In the genomic region with DNA sequence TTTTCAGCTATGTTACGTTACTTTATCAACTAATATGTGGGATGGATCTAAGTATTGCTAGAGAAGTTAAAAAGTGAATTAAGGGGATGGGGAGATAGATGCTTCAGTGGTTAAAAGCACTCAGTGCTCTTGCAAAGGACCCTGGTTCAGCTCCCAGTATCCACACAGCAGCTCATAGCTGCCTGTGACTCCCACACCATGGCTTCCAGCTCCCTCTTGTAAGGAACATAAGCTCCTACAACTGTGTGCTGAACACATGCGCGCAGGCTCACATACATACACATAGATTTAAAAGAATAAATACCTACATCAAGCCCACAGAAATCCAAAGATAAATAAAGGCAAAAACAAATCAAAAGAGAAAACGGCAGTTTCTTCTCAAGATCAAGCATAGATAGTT, we compare ENCODE assay signal across 34 mouse cellular contexts.
"Had no signal": no experiment of that assay in that cellular context is flagged by ENCODE, and none has a peak within 500 bp of the region (broad histone marks: within the 10 kb centered on the region; RNA-seq: fewer than 3 reads in every experiment).

No protein-coding gene starts in this region.

- DNase-seq: heart, adult 18-20 months; heart, adult 2 months; heart, postnatal 10 days; heart, postnatal 14 days; heart, postnatal 36 days; heart, postnatal 4 days; kidney, adult 11 months; kidney, adult 18-20 months; kidney, adult 2 months; kidney, adult 9 months; kidney, postnatal 10 days; kidney, postnatal 14 days; kidney, postnatal 25 days; layer of hippocampus, adult 9-11 months; layer of hippocampus, postnatal 36 days had no signal

- H3K27ac ChIP-seq: heart, adult 2 months; heart, embryonic 10.5 days; heart, embryonic 13.5 days; heart, embryonic 15.5 days; hindbrain, embryonic 10.5 days; hindbrain, embryonic 12.5 days; hindbrain, embryonic 13.5 days; hindbrain, embryonic 14.5 days; hindbrain, embryonic 15.5 days; hindbrain, postnatal 0 days; intestine, embryonic 15.5 days; kidney, postnatal 0 days; layer of hippocampus, adult 2 months; left cerebral cortex, adult 2 months had no signal

- H3K27me3 ChIP-seq: heart, embryonic 12.5 days; heart, embryonic 13.5 days; heart, embryonic 15.5 days; hindbrain, embryonic 12.5 days; hindbrain, embryonic 13.5 days; hindbrain, embryonic 15.5 days; intestine, embryonic 15.5 days had no signal

- H3K9me3 ChIP-seq: heart, embryonic 10.5 days; heart, embryonic 12.5 days; heart, embryonic 13.5 days; heart, embryonic 15.5 days; hindbrain, embryonic 10.5 days; hindbrain, embryonic 12.5 days; hindbrain, embryonic 13.5 days; hindbrain, embryonic 15.5 days; intestine, embryonic 15.5 days had no signal

- H3K9ac ChIP-seq: heart, embryonic 12.5 days; heart, embryonic 13.5 days; heart, embryonic 15.5 days; hindbrain, embryonic 12.5 days; hindbrain, embryonic 13.5 days; hindbrain, embryonic 14.5 days; hindbrain, embryonic 15.5 days; intestine, embryonic 15.5 days had no signal

- H3K4me2 ChIP-seq: heart, embryonic 11.5 days; heart, embryonic 12.5 days; heart, embryonic 13.5 days; heart, embryonic 15.5 days; hindbrain, embryonic 12.5 days; hindbrain, embryonic 13.5 days; hindbrain, embryonic 14.5 days; hindbrain, embryonic 15.5 days; intestine, embryonic 15.5 days had no signal

- ATAC-seq: hindbrain, embryonic 16.5 days; hindbrain, postnatal 0 days; inflammation-experienced regulatory T-cells, adult 6 months; intestine, embryonic 15.5 days; intestine, embryonic 16.5 days; intestine, postnatal 0 days had no signal

- H3K36me3 ChIP-seq: heart, embryonic 10.5 days; heart, embryonic 12.5 days; heart, embryonic 13.5 days; heart, embryonic 15.5 days; hindbrain, embryonic 10.5 days; hindbrain, embryonic 12.5 days; hindbrain, embryonic 13.5 days; hindbrain, embryonic 15.5 days; intestine, embryonic 15.5 days had no signal

- H3K4me3 ChIP-seq: heart, adult 2 months; heart, embryonic 10.5 days; heart, embryonic 12.5 days; heart, embryonic 13.5 days; heart, embryonic 15.5 days; hindbrain, embryonic 10.5 days; hindbrain, embryonic 12.5 days; hindbrain, embryonic 13.5 days; hindbrain, embryonic 15.5 days; intestine, embryonic 15.5 days; layer of hippocampus, adult 2 months; left cerebral cortex, adult 2 months had no signal

- H3K4me1 ChIP-seq: heart, embryonic 10.5 days; heart, embryonic 12.5 days; heart, embryonic 13.5 days; heart, embryonic 15.5 days; hindbrain, embryonic 10.5 days; hindbrain, embryonic 12.5 days; hindbrain, embryonic 13.5 days; hindbrain, embryonic 15.5 days; intestine, embryonic 15.5 days had no signal
